Mouse (Mus musculus) heart, embryonic 16.5 days (tissue): ENCODE measurements around the gene Spata7. TPM values are rescaled to one million over a fixed set of nuclear protein-coding genes. Genes with fewer than 3 reads are reported as not detected.
A peak's percentile ranks its signal among the peaks of the same experiment; 100 is the strongest.
"Not testable (repeated sequence)": the region's sequence is repeated elsewhere in the genome, so short reads cannot be mapped to it uniquely, and the experiment has no call there.

ENCODE experiments used
- ATAC-seq: fragments of 200-750 bp; cut with Nextera tagmentation; replicated peaks from 2 replicates; pipeline ENCODE4 v1.8.0; 2017; ENCODE audit warnings: moderate number of reproducible peaks; ENCODE audit not compliant: insufficient read depth, low FRiP score; ENCODE audit errors: extremely low read depth
- H3K27ac ChIP-seq: fragments of 300-500 bp; sonication (generic); 2 replicates; pipeline ENCODE4 v1.5.1; 2014; ENCODE audit warnings: mild to moderate bottlenecking, low read length, control low read depth, moderate library complexity
- H3K27me3 ChIP-seq: fragments of 300-500 bp; sonication (generic); 2 replicates; pipeline ENCODE4 v1.6.1; 2014; ENCODE audit warnings: low read length, mixed read lengths; ENCODE audit not compliant: control insufficient read depth, insufficient read depth
- H3K36me3 ChIP-seq: fragments of 300-500 bp; sonication (generic); 2 replicates; pipeline ENCODE4 v1.6.1; 2014; ENCODE audit not compliant: control insufficient read depth, insufficient read depth
- H3K4me1 ChIP-seq: fragments of 300-500 bp; sonication (generic); 2 replicates; pipeline ENCODE4 v1.6.1; 2014; ENCODE audit warnings: low read length, mixed read lengths; ENCODE audit not compliant: control insufficient read depth, insufficient read depth
- H3K4me2 ChIP-seq: fragments of 300-500 bp; sonication (generic); 2 replicates; pipeline ENCODE4 v1.6.1; 2014; ENCODE audit warnings: low read depth, mild to moderate bottlenecking, control low read depth, low read length
- H3K4me3 ChIP-seq: fragments of 300-500 bp; sonication (generic); 2 replicates; pipeline ENCODE4 v1.5.1; 2014; ENCODE audit warnings: mild to moderate bottlenecking, control low read depth, low read length
- H3K9ac ChIP-seq: fragments of 300-500 bp; sonication (generic); 2 replicates; pipeline ENCODE4 v1.6.1; 2014; ENCODE audit warnings: low read length, control low read depth
- H3K9me3 ChIP-seq: fragments of 300-500 bp; sonication (generic); replicated peaks from 2 replicates; pipeline ENCODE4 v1.6.1; 2016; ENCODE audit warnings: low read length; ENCODE audit not compliant: control insufficient read depth
- WGBS: fragments of 180-500 bp; shearing (Covaris S2); extraction: QIAGEN DNeasy Blood & Tissue Kit; methylation state at CpG from one replicate; pipeline ENCODE4 v1.1.7; 2014; 5-methylcytosine and 5-hydroxymethylcytosine counted together
- polyA plus RNA-seq: library from polyadenylated mRNA; unstranded; fragments of >200 nt; fragmentation: Nextera tagmentation; extraction: Ambion mirVana; gene quantifications from 2 replicates; pipeline ENCODE4 v1.2.1, GENCODE M21; 2015

Gene Spata7
- polyA plus RNA-seq, 1 experiment from 2014 or later: 12.2 TPM

DNA sequence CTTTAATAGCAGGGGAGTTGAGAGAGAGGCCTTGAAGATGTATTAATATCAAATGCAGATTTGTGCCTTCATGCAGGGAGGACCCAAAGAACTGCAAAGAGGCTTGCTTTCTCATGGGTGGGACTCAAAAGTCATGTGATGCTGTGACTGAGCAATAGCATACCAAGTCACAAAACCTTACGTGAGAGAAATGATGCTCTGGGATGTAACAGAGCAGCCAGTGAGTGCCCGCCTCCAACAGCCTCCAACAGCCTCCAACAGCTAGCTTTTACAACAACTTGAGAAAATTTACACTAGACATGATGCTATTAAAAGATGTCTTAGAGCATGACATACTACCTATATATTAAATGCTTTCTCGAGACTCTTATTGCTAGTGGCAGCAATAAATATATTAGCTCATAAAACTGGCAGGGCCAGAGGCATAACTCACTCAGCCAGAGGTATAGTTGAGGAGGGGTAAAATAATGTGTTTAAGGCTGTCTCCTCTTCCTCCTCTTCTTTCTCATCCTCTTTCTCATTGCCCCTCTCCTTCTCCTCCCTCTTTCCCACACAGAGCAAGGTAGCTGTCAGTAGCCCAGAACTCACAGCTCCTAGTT, 12.9 kb upstream of the Spata7 start:
- Histone ChIP-seq H3K4me2 (no peak overlapping the region), H3K9me3 (no peaks in the 10 kb centered on the region), H3K4me3 (no peak overlapping the region), H3K27ac (no peak overlapping the region), H3K4me1 (no peaks in the 10 kb centered on the region), H3K36me3 (no peaks in the 10 kb centered on the region), H3K9ac (no peak overlapping the region), H3K27me3 (no peaks in the 10 kb centered on the region)
- ATAC-seq: no peak
- 88% methylated on average over 3 of the region's 3 CpGs for WGBS

DNA sequence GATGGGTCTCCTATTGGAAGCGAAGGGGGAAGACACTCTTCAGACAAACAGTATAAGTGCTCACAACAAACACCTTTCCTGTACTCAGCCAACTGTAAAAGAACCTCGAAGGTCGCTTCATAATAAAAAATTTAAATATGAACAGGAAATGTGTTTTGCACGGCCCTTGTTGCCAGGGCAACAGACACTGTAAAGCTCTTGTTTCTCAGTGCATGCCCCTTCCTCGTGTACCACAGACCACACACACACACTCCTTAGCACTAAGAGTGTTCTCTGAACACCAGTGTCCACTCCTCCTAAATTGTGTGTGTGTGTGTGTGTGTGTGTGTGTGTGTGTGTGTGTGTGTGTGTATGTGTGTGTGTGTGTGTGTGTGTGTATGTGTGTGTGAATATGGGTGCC, 12.2 kb upstream of the Spata7 start:
- whole genome bisulfite sequencing: 52% methylated on average over 5 of the region's 5 CpGs
- Histone ChIP-seq H3K9me3 (no peaks in the 10 kb centered on the region), H3K27ac (no peak overlapping the region), H3K4me2 (no peak overlapping the region), H3K4me3 (no peak overlapping the region), H3K36me3 (no peaks in the 10 kb centered on the region), H3K9ac (no peak overlapping the region), H3K27me3 (no peaks in the 10 kb centered on the region), H3K4me1 (no peaks in the 10 kb centered on the region)
- ATAC-seq: no peak

DNA sequence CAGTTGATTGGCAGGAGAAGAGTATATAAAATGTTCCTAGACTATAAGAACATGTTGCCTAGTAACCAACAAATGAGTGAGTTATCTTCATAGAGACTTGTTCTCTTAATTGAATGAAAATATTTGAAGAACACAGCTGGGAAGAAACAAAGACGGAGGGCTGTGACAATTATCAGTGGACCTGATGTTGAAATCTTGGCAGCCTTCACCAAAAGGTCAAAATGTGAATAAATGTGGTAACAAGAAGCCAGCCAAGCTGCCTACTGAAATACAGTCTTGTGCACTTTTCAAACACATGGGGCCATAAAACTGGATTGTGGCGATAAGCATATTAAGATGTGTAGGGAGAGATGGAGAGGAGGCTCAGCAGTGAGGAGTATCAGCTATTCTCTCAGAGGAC, 8.5 kb upstream of the Spata7 start:
- WGBS: 61% methylated on average over 2 of the region's 2 CpGs
- Histone ChIP-seq H3K27ac (no peak overlapping the region), H3K4me1 (no peaks in the 10 kb centered on the region), H3K9me3 (no peaks in the 10 kb centered on the region), H3K9ac (no peak overlapping the region), H3K4me2 (no peak overlapping the region), H3K4me3 (no peak overlapping the region), H3K27me3 (no peaks in the 10 kb centered on the region), H3K36me3 (no peaks in the 10 kb centered on the region)
- ATAC-seq: no peak

DNA sequence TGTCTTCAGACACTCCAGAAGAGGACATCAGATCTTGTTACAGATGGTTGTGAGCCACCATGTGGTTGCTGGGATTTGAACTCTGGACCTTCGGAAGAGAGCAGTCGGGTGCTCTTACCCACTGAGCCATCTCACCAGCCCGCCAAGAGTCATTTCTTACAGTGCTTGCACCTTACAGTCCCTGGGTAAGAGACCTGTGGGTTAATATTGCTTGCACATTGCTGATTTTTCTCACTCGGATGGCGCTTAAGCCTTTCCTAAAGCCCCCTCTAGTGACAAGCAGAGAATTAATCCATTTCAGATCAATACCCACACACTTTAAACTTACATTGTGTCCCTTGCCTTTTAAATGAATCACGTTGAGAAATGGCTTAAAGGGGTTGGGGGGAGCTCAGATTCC, 7.0 kb upstream of the Spata7 start:
- not testable (repeated sequence) for H3K9ac ChIP-seq, H3K27ac ChIP-seq, ATAC-seq, H3K27me3 ChIP-seq, H3K4me3 ChIP-seq, H3K36me3 ChIP-seq, H3K4me2 ChIP-seq, H3K4me1 ChIP-seq, H3K9me3 ChIP-seq
- WGBS: 39% methylated on average over 6 of the region's 6 CpGs

DNA sequence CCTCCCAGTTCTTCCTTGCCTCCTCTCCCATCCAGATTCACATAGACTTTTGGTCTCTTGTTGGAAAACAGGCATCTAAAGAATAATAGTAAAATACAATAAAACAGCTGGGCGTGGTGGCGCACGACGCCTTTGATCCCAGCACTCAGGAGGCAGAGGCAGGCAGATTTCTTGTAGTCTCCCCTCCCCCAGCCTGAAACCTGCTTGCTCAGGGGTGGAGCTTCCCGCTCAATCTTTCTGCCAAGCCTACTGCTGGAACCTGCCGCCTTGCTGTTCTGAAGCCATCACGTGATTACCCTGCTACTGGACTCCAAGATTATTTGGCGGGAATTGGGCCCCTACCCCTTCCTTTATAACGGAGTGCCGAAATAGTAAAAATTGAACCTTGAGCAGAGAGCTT, 4.7 kb upstream of the Spata7 start:
- H3K9ac ChIP-seq, H3K27me3 ChIP-seq, H3K4me2 ChIP-seq, H3K27ac ChIP-seq, H3K4me3 ChIP-seq, H3K4me1 ChIP-seq, H3K36me3 ChIP-seq, H3K9me3 ChIP-seq, ATAC-seq: not testable (repeated sequence)
- WGBS: 87% methylated on average over 10 of the region's 10 CpGs

DNA sequence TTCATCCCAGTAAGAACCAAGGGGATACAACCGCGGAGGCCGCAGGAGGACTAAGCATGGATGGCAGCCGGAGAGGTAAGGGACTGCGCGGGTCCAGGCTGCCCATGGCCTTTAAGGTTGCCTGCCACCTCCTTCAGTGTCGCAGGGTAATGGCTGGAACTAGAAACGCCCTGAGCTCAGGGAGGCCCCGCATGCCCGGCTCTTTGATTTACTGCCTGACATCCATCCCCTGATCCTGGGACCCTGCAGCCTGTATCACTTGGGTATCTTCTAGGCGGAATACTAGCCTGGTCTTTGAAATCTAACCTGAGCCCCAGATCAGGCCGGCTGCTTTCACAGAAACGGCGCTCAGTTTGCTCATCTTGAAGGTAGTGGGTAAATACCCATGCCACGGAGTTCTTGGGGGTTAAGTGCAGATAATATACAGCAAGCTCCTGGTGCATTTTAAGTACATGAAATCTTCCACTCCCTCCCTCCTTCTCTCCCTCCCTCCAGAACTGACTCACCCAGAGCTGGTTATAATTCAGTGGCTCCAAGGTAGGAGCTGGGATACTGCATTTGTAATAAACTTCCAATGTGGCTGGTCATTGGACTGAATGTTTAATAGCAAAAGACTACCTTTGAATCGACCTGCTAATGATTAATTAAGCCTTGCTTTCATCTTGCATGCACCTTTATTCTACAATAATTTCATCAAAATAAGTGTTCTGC, 458 bp downstream of the Spata7 start:
- no peaks in the 10 kb centered on the region for H3K27me3 ChIP-seq
- peak overlapping the region; percentile 97 for H3K4me3 ChIP-seq
- peaks cover 6% of the 10 kb centered on the region; the same call in 1 of the 2 replicates for H3K9me3 ChIP-seq
- H3K36me3 ChIP-seq: peaks cover 4% of the 10 kb centered on the region
- peak; percentile 83 for ATAC-seq
- H3K27ac ChIP-seq: peak overlapping the region; percentile 55; the same call in 1 of the 2 replicates
- peak overlapping the region; percentile 86 for H3K4me2 ChIP-seq
- H3K4me1 ChIP-seq: no peaks in the 10 kb centered on the region; the same call in 1 of the 2 replicates
- WGBS: under 1% methylated on average over 16 of the region's 16 CpGs
- H3K9ac ChIP-seq: peak overlapping the region; percentile 84

DNA sequence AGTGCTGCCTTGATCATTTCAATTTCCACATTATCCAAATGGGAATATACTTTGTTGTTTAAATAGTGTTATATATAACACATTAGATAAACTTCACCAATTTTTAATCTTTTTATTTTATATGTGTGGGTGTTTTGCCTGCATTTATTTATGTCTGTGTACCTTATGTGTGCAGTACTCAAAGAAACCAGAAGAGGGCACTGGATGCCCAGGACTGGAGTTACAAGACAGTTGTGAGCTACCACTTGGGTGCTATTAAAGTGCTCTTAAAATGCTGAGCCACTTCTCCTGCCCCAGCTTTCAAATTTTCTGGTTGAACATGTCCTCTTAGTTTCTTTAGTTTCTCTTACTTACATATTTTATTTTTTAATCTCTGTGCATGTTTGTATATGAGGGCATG, 16.9 kb downstream of the Spata7 start:
- Histone ChIP-seq H3K9me3 (no peaks in the 10 kb centered on the region), H3K9ac (no peak overlapping the region), H3K4me1 (no peaks in the 10 kb centered on the region), H3K27me3 (no peaks in the 10 kb centered on the region), H3K36me3 (0 out of 2 replicates have a peak, but pooled peaks cover 3% of the 10 kb centered on the region), H3K4me2 (no peak overlapping the region), H3K27ac (no peak overlapping the region), H3K4me3 (no peak overlapping the region)
- no peak for ATAC-seq

DNA sequence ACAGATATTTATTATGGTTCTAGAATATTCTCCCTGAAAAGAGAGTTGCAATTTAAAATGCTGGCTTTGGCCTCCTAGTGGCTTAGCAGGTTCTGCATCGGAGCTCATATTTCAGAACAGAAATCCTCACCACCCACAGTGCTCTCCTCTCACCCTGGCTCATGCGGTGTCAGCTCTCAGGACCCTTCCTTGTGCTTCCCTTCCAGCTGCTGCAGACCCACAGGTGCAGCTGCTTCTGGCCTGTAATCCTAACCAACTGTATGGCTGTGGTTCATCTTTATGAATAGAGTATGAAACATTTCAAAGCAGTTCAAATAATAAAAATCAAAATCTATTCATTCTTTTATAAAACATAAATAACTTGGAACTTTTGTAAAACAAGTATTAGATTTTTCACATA, 28.9 kb downstream of the Spata7 start:
- no peak overlapping the region for H3K27ac ChIP-seq
- no peak for ATAC-seq
- H3K27me3 ChIP-seq: no peaks in the 10 kb centered on the region
- no peaks in the 10 kb centered on the region for H3K4me1 ChIP-seq
- no peak overlapping the region for H3K9ac ChIP-seq
- H3K9me3 ChIP-seq: no peaks in the 10 kb centered on the region
- WGBS: 58% methylated on average over 2 of the region's 2 CpGs
- peaks cover 5% of the 10 kb centered on the region; the same call in 1 of the 2 replicates for H3K36me3 ChIP-seq
- H3K4me3 ChIP-seq: no peak overlapping the region
- no peak overlapping the region for H3K4me2 ChIP-seq

DNA sequence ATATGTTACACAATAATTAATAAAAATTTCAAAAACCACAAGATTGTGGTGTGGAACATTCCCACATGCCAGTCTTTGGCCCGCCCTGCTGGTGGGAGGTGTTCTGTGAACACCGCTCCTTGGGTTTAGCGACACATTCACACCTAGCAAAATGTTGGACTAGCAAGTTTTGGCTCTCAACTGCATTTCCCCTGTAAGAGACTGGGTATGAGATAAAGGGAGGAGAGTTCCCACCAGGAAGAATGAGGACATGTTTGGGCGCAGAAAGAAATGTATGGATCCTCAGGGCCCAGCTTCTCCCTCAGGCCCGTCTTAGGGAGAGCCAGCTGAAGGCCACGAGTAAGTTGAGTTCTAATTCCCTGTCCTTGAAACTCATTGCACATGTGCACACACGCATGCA, 34.7 kb downstream of the Spata7 start:
- Histone ChIP-seq H3K36me3 (peaks cover 14% of the 10 kb centered on the region), H3K27ac (no peak overlapping the region), H3K4me2 (no peak overlapping the region), H3K27me3 (no peaks in the 10 kb centered on the region), H3K4me3 (no peak overlapping the region), H3K9ac (no peak overlapping the region), H3K4me1 (no peaks in the 10 kb centered on the region), H3K9me3 (no peaks in the 10 kb centered on the region)
- 90% methylated on average over 7 of the region's 7 CpGs for WGBS
- no peak for ATAC-seq
